Mouse (Mus musculus) cerebellum, adult 18-20 months (tissue): ENCODE data around the gene Gpc2.

Experiments
- DNase-seq, 2 experiments: peaks; one replicate each; pipeline ENCODE4 v3.0.0; 2021

Gene Gpc2

GRCm38 (mm10) chr5:138260834-138261233 is 19.0 kb downstream of the Gpc2 start:
- DNase-seq: no peak

- DNase-seq: no peak
Measured at GRCm38 (mm10) chr5:138260051-138260450, 19.8 kb downstream of the Gpc2 start.

GRCm38 (mm10) chr5:138258993-138259392 is 20.8 kb downstream of the Gpc2 start:
- DNase-seq: no peak

- no peak for DNase-seq
Measured at GRCm38 (mm10) chr5:138258542-138258941, 21.3 kb downstream of the Gpc2 start.

- no peak for DNase-seq
Measured at GRCm38 (mm10) chr5:138258078-138258477, 21.7 kb downstream of the Gpc2 start.

- DNase-seq: no peak
Measured at GRCm38 (mm10) chr5:138257585-138257978, 22.2 kb downstream of the Gpc2 start.

GRCm38 (mm10) chr5:138256966-138257584 is 22.7 kb downstream of the Gpc2 start:
- DNase-seq: no peak

- DNase-seq: peak in 1 of 2 experiments; percentile 52
Measured at GRCm38 (mm10) chr5:138256094-138256467, 23.7 kb downstream of the Gpc2 start.

- DNase-seq: peak; percentile 93 to 99
Measured at GRCm38 (mm10) chr5:138255353-138256093, 24.3 kb downstream of the Gpc2 start, which contains the start of gene Lamtor4. Lamtor4 (plus strand) TSS chr5:138255482.

GRCm38 (mm10) chr5:138253061-138253460 is 26.7 kb downstream of the Gpc2 start:
- no peak for DNase-seq

- DNase-seq: no peak
Measured at GRCm38 (mm10) chr5:138251144-138251543, 28.7 kb downstream of the Gpc2 start.

- DNase-seq: no peak
Measured at GRCm38 (mm10) chr5:138241511-138241910, 38.3 kb downstream of the Gpc2 start.

- DNase-seq: no peak
Measured at GRCm38 (mm10) chr5:138234224-138234623, 45.6 kb downstream of the Gpc2 start.

- DNase-seq: no peak
Measured at GRCm38 (mm10) chr5:138233778-138234177, 46.0 kb downstream of the Gpc2 start.

- DNase-seq: no peak
Measured at GRCm38 (mm10) chr5:138229511-138229910, 50.3 kb downstream of the Gpc2 start.

GRCm38 (mm10) chr5:138228026-138228425 is 51.8 kb downstream of the Gpc2 start:
- DNase-seq: peak; percentile 11 to 12

GRCm38 (mm10) chr5:138227367-138227766 is 52.4 kb downstream of the Gpc2 start:
- no peak for DNase-seq

- DNase-seq: no peak
Measured at GRCm38 (mm10) chr5:138226491-138226890, 53.3 kb downstream of the Gpc2 start.

GRCm38 (mm10) chr5:138225700-138226099 is 54.1 kb downstream of the Gpc2 start, which contains the start of gene Nxpe5:
Nxpe5 (plus strand) TSS chr5:138225898.
- no peak for DNase-seq
